Mouse (Mus musculus) embryonic fibroblast, embryonic 13.5 days (primary cell): Measurements from ENCODE around the gene Xpot. TPM values are rescaled to one million over a fixed set of nuclear protein-coding genes. Genes with fewer than 3 reads are reported as not detected.
A peak's percentile ranks its signal among the peaks of the same experiment; 100 is the strongest.

Source experiments
- H3K27ac ChIP-seq: 2 replicates; pipeline ENCODE4 v1.5.1; 2012; ENCODE audit warnings: low read length, control low read depth, inconsistent platforms; ENCODE audit not compliant: insufficient read depth
- H3K4me1 ChIP-seq: 2 replicates; pipeline ENCODE4 v1.6.1; 2011; ENCODE audit warnings: low read length; ENCODE audit not compliant: control insufficient read depth, insufficient read depth
- H3K4me3 ChIP-seq: 2 replicates; pipeline ENCODE4 v1.5.1; 2011; ENCODE audit warnings: mild to moderate bottlenecking, control low read depth, low read length; ENCODE audit not compliant: insufficient read depth
- CTCF ChIP-seq: IDR thresholded peaks from 2 replicates; pipeline ENCODE4 v1.5.1; 2011; ENCODE audit warnings: mild to moderate bottlenecking, control low read depth, low read length, moderate library complexity, borderline replicate concordance; ENCODE audit not compliant: insufficient read depth
- POLR2A ChIP-seq: IDR thresholded peaks from 2 replicates; pipeline ENCODE4 v1.6.1; 2011; ENCODE audit warnings: low read depth, mild to moderate bottlenecking, control low read depth, low read length, moderate library complexity
- polyA plus RNA-seq: library from polyadenylated mRNA; stranded (reverse); fragments of >200 nt; gene quantifications from 2 replicates; pipeline ENCODE4 v1.2.4, GENCODE M21; 2011; ENCODE audit warnings: low read depth; ENCODE audit not compliant: missing spikeins, insufficient read length

The Xpot gene
- polyA plus RNA-seq, 1 experiment, result 154 TPM

GRCm38 (mm10) chr10:121640944-121641271, 14.8 kb upstream of the Xpot start:
- H3K4me3 ChIP-seq, result peak overlapping the region; percentile 22
- no peak for TF ChIP-seq CTCF
- no peak for TF ChIP-seq POLR2A
- peaks cover 7% of the 10 kb centered on the region; the same call in 1 of the 2 replicates for H3K4me1 ChIP-seq
- H3K27ac ChIP-seq, result no peak overlapping the region

DNA sequence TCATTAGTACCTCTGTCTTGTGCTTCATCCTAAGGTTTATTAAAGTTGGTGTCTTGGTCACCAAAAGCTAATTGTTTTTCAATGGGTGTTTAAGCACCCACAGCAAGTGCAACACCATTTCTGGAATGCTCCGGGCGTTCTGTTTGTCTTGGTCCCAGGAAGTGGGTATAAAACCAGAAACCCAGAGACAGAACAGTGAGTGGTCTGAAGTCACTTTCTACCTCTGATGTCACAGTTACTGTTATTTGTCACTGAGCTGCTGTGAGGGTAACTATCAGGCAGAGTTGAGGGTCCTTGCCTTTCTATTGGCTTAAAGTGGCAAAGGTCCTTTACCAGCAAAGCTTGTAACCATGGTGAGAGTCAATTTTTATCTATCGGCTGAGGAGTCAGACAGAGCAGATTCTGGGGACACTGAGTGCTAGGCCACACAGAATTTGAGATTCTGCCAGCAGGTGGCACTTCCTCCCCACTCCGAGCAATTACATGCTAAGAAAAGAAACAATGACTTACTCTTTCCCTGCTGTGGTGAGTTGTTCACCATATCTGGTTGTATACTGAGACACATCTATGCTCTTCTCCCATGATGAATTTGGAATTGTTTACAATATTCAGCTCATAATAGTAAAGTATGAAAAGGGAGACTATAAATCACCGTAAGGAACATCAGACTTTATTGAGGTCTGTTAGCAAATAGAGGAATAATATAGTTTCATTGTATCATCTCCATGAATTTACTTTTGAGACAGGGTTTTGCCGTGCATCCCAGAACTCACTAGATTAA, 14.2 kb upstream of the Xpot start:
- peaks cover 7% of the 10 kb centered on the region; the same call in 1 of the 2 replicates for H3K4me1 ChIP-seq
- TF ChIP-seq POLR2A (no peak), CTCF (no peak)
- no peak overlapping the region for H3K27ac ChIP-seq
- no peak overlapping the region for H3K4me3 ChIP-seq

DNA sequence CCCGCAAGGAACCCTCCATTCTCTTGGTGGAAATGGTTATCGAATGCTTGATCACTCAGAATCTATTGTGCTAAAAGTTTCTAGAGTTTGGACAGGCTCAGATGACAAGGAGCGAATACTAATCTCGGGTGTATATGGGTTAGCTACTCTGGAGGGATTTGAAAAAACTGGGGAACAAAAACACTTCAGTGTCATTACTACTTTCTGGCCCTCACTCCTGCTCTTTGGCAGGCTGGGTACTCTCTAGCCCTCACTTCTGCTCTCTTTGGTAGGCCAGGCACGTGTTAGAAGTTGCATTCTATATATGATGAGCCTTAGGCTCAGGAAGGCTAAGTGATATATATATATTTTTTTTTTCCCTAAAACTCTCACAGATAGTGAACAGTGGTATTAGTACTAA, 13.4 kb upstream of the Xpot start:
- Histone ChIP-seq H3K4me1 (peaks cover 7% of the 10 kb centered on the region; the same call in 1 of the 2 replicates), H3K27ac (no peak overlapping the region), H3K4me3 (no peak overlapping the region)
- TF ChIP-seq POLR2A, result no peak
- TF ChIP-seq CTCF, result no peak

DNA sequence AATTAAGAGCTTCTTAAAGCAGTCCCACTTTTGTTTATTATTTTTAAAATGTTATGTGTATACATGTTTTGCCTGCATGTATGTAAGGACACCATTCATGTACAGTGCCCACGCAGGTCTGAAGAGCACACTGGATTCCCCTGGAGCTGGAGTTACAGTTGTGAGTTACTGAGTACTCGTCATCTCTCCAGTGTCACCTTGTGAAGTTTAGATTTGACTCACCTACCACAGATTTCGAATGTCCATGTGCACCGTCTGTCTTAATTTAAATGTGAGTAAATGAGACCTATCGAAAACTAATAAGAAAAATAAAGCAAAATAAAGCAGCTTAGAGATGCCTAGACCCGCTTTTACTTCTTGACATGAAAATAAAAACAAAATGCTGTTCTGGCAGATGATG, 10.1 kb upstream of the Xpot start:
- H3K27ac ChIP-seq, result no peak overlapping the region
- H3K4me1 ChIP-seq, result no peaks in the 10 kb centered on the region
- H3K4me3 ChIP-seq, result no peak overlapping the region
- TF ChIP-seq CTCF (no peak), POLR2A (no peak)

GRCm38 (mm10) chr10:121634159-121634558, 8.0 kb upstream of the Xpot start:
- Histone ChIP-seq H3K27ac (no peak overlapping the region), H3K4me1 (no peaks in the 10 kb centered on the region), H3K4me3 (no peak overlapping the region)
- no peak for TF ChIP-seq CTCF
- no peak for TF ChIP-seq POLR2A

GRCm38 (mm10) chr10:121628561-121629040, 2.5 kb upstream of the Xpot start:
- no peak overlapping the region for H3K4me3 ChIP-seq
- H3K27ac ChIP-seq, result no peak overlapping the region
- no peaks in the 10 kb centered on the region; the same call in 1 of the 2 replicates for H3K4me1 ChIP-seq
- no peak for TF ChIP-seq CTCF
- no peak for TF ChIP-seq POLR2A

- TF ChIP-seq POLR2A, result 0 out of 2 replicates have a peak, but pooled peaks have one; percentile 9
- TF ChIP-seq CTCF, result no peak
- Histone ChIP-seq H3K4me3 (no peak overlapping the region), H3K27ac (no peak overlapping the region), H3K4me1 (no peaks in the 10 kb centered on the region; the same call in 1 of the 2 replicates)
Measured at GRCm38 (mm10) chr10:121627216-121627852, 1.2 kb upstream of the Xpot start.

GRCm38 (mm10) chr10:121625407-121626185, 536 bp downstream of the Xpot start:
- TF ChIP-seq POLR2A, result no peak
- TF ChIP-seq CTCF, result no peak
- H3K4me3 ChIP-seq, result peak overlapping the region; percentile 95
- H3K27ac ChIP-seq, result peak overlapping the region; percentile 89
- no peaks in the 10 kb centered on the region; the same call in 1 of the 2 replicates for H3K4me1 ChIP-seq

- H3K4me1 ChIP-seq, result no peaks in the 10 kb centered on the region; the same call in 1 of the 2 replicates
- H3K4me3 ChIP-seq, result peak overlapping the region; percentile 95
- no peak for TF ChIP-seq CTCF
- TF ChIP-seq POLR2A, result no peak
- peak overlapping the region; percentile 89 for H3K27ac ChIP-seq
Measured at GRCm38 (mm10) chr10:121625006-121625405, 1.1 kb downstream of the Xpot start.
